Mouse (Mus musculus) neural tube, embryonic 11.5 days (tissue): Measurements from ENCODE around the gene 1700023F06Rik. TPM values are rescaled to one million over a fixed set of nuclear protein-coding genes. Genes with fewer than 3 reads are reported as not detected.

ENCODE experiments used
- ATAC-seq: fragments of 200-750 bp; cut with Nextera tagmentation; 2 replicates; pipeline ENCODE4 v1.8.0; 2017; ENCODE audit warnings: moderate number of reproducible peaks, mild to moderate bottlenecking, moderate TSS enrichment, moderate library complexity; ENCODE audit not compliant: insufficient read depth, low FRiP score, low TSS enrichment
- DNase-seq: peaks from one replicate; pipeline ENCODE4 v3.0.0-alpha.2; 2015; ENCODE audit warnings: low spot score
- H3K27ac ChIP-seq: fragments of 300-500 bp; sonication (generic); 2 replicates; pipeline ENCODE4 v1.5.1; 2014; ENCODE audit warnings: low read depth, mild to moderate bottlenecking, low read length
- H3K27me3 ChIP-seq: fragments of 300-500 bp; sonication (generic); 2 replicates; pipeline ENCODE4 v1.6.1; 2014; ENCODE audit warnings: mild to moderate bottlenecking, low read length, mixed read lengths; ENCODE audit not compliant: control insufficient read depth, insufficient read depth
- H3K36me3 ChIP-seq: fragments of 300-500 bp; sonication (generic); 2 replicates; pipeline ENCODE4 v1.6.1; 2014; ENCODE audit warnings: mild to moderate bottlenecking, low read length, moderate library complexity, mixed read lengths; ENCODE audit not compliant: control insufficient read depth, insufficient read depth
- H3K4me1 ChIP-seq: fragments of 300-500 bp; sonication (generic); 2 replicates; pipeline ENCODE4 v1.6.1; 2014; ENCODE audit warnings: low read length, mixed read lengths; ENCODE audit not compliant: control insufficient read depth, insufficient read depth
- H3K4me2 ChIP-seq: fragments of 300-500 bp; sonication (generic); 2 replicates; pipeline ENCODE4 v1.6.1; 2014; ENCODE audit warnings: low read depth, mild to moderate bottlenecking, moderate library complexity
- H3K4me3 ChIP-seq: fragments of 300-500 bp; sonication (generic); 2 replicates; pipeline ENCODE4 v1.5.1; 2014; ENCODE audit warnings: low read depth, low read length
- H3K9ac ChIP-seq: fragments of 300-500 bp; sonication (generic); 2 replicates; pipeline ENCODE4 v1.6.1; 2014; ENCODE audit warnings: mild to moderate bottlenecking, low read length
- H3K9me3 ChIP-seq: fragments of 300-500 bp; sonication (generic); 2 replicates; pipeline ENCODE4 v1.6.1; 2016; ENCODE audit warnings: low read length; ENCODE audit not compliant: control insufficient read depth
- WGBS: fragments of 180-500 bp; shearing (Covaris S2); extraction: QIAGEN DNeasy Blood & Tissue Kit; methylation state at CpG from one replicate; pipeline ENCODE4 v1.1.7; 2014; 5-methylcytosine and 5-hydroxymethylcytosine counted together
- polyA plus RNA-seq: library from polyadenylated mRNA; unstranded; fragments of >200 nt; fragmentation: Nextera tagmentation; extraction: Ambion mirVana; gene quantifications from 2 replicates; pipeline ENCODE4 v1.2.1, GENCODE M21; 2014

1700023F06Rik gene
- polyA plus RNA-seq, 1 experiment from 2014 or later, result not detected

GRCm38 (mm10) chr11:103175688-103176442 lies 32.5 kb downstream of the 1700023F06Rik start:
- Histone ChIP-seq H3K4me2 (no peak overlapping the region), H3K4me1 (peaks cover 3% of the 10 kb centered on the region; the same call in 1 of the 2 replicates), H3K9ac (no peak overlapping the region), H3K4me3 (no peak overlapping the region), H3K27ac (no peak overlapping the region), H3K27me3 (peaks cover 24% of the 10 kb centered on the region), H3K36me3 (no peaks in the 10 kb centered on the region), H3K9me3 (no peaks in the 10 kb centered on the region)
- ATAC-seq (no peak), DNase-seq (no peak)
- 68% methylated on average over 14 of the region's 14 CpGs for WGBS

- ATAC-seq, result no peak
- Histone ChIP-seq H3K9me3 (no peaks in the 10 kb centered on the region), H3K4me2 (no peak overlapping the region), H3K9ac (no peak overlapping the region), H3K4me3 (no peak overlapping the region), H3K4me1 (peaks cover 10% of the 10 kb centered on the region), H3K27ac (no peak overlapping the region), H3K27me3 (peaks cover 33% of the 10 kb centered on the region), H3K36me3 (no peaks in the 10 kb centered on the region)
- DNase-seq, result no peak
- 59% methylated on average over 8 of the region's 8 CpGs for WGBS
These were observed 33.4 kb downstream of the 1700023F06Rik start for GRCm38 (mm10) chr11:103174891-103175391.

- no peak overlapping the region for H3K4me2 ChIP-seq
- peaks cover 10% of the 10 kb centered on the region for H3K4me1 ChIP-seq
- 87% methylated on average over 5 of the region's 5 CpGs for WGBS
- no peak overlapping the region for H3K4me3 ChIP-seq
- no peaks in the 10 kb centered on the region for H3K36me3 ChIP-seq
- no peak for ATAC-seq
- DNase-seq, result no peak
- no peak overlapping the region for H3K27ac ChIP-seq
- H3K27me3 ChIP-seq, result peaks cover 38% of the 10 kb centered on the region
- H3K9ac ChIP-seq, result no peak overlapping the region
- no peaks in the 10 kb centered on the region for H3K9me3 ChIP-seq
These were observed 33.9 kb downstream of the 1700023F06Rik start for GRCm38 (mm10) chr11:103174411-103174832.

GRCm38 (mm10) chr11:103173771-103174344 lies 34.5 kb downstream of the 1700023F06Rik start:
- Histone ChIP-seq H3K4me2 (no peak overlapping the region), H3K9ac (no peak overlapping the region), H3K27ac (no peak overlapping the region), H3K27me3 (peaks cover 44% of the 10 kb centered on the region), H3K4me1 (peaks cover 10% of the 10 kb centered on the region), H3K4me3 (no peak overlapping the region), H3K9me3 (no peaks in the 10 kb centered on the region), H3K36me3 (no peaks in the 10 kb centered on the region)
- 89% methylated on average over 11 of the region's 11 CpGs for WGBS
- ATAC-seq (no peak), DNase-seq (no peak)

- Histone ChIP-seq H3K4me1 (peaks cover 10% of the 10 kb centered on the region), H3K4me3 (no peak overlapping the region), H3K27ac (no peak overlapping the region), H3K36me3 (no peaks in the 10 kb centered on the region), H3K9ac (no peak overlapping the region), H3K27me3 (peaks cover 44% of the 10 kb centered on the region), H3K9me3 (no peaks in the 10 kb centered on the region), H3K4me2 (no peak overlapping the region; the same call in 1 of the 2 replicates)
- 85% methylated on average over 7 of the region's 7 CpGs for whole genome bisulfite sequencing
- DNase-seq (no peak), ATAC-seq (no peak)
These were observed 35.2 kb downstream of the 1700023F06Rik start for GRCm38 (mm10) chr11:103173041-103173770.

- no peak overlapping the region for H3K27ac ChIP-seq
- H3K4me3 ChIP-seq, result no peak overlapping the region
- ATAC-seq, result no peak
- no peaks in the 10 kb centered on the region for H3K9me3 ChIP-seq
- no peak overlapping the region for H3K9ac ChIP-seq
- DNase-seq, result no peak
- no peaks in the 10 kb centered on the region for H3K36me3 ChIP-seq
- no peak overlapping the region; the same call in 1 of the 2 replicates for H3K4me2 ChIP-seq
- H3K27me3 ChIP-seq, result peaks cover 44% of the 10 kb centered on the region
- H3K4me1 ChIP-seq, result peaks cover 10% of the 10 kb centered on the region
- 67% methylated on average over 6 of the region's 6 CpGs for WGBS
These were observed 35.8 kb downstream of the 1700023F06Rik start for GRCm38 (mm10) chr11:103172392-103173040.

GRCm38 (mm10) chr11:103171703-103172391 lies 36.5 kb downstream of the 1700023F06Rik start:
- Histone ChIP-seq H3K9ac (no peak overlapping the region), H3K9me3 (no peaks in the 10 kb centered on the region), H3K4me2 (no peak overlapping the region), H3K4me1 (peaks cover 10% of the 10 kb centered on the region), H3K36me3 (no peaks in the 10 kb centered on the region), H3K4me3 (no peak overlapping the region), H3K27me3 (peaks cover 44% of the 10 kb centered on the region), H3K27ac (no peak overlapping the region)
- no peak for ATAC-seq
- DNase-seq, result no peak
- 54% methylated on average over 9 of the region's 9 CpGs for WGBS

- H3K27me3 ChIP-seq, result peaks cover 44% of the 10 kb centered on the region
- peak overlapping the region; percentile 56 for H3K4me3 ChIP-seq
- no peaks in the 10 kb centered on the region for H3K9me3 ChIP-seq
- no peak overlapping the region for H3K27ac ChIP-seq
- peak overlapping the region; percentile 37 for H3K9ac ChIP-seq
- peaks cover 10% of the 10 kb centered on the region for H3K4me1 ChIP-seq
- 4% methylated on average over 21 of the region's 23 CpGs for WGBS
- H3K4me2 ChIP-seq, result peak overlapping the region; percentile 90
- DNase-seq (peak; percentile 38), ATAC-seq (no peak)
- no peaks in the 10 kb centered on the region for H3K36me3 ChIP-seq
These were observed 37.1 kb downstream of the 1700023F06Rik start for GRCm38 (mm10) chr11:103171286-103171620.
